Mouse (Mus musculus) common myeloid progenitor, adult 5-6 weeks (primary cell): Measurements from ENCODE around the gene Acvr1. TPM values are rescaled to one million over a fixed set of nuclear protein-coding genes. Genes with fewer than 3 reads are reported as not detected.

Experiments used
- ATAC-seq: replicated peaks from 2 replicates; pipeline ENCODE4 v1.8.0; 2016; ENCODE audit warnings: low read depth, mild to moderate bottlenecking, moderate TSS enrichment, inconsistent platforms; ENCODE audit not compliant: poor library complexity, severe bottlenecking
- total RNA-seq: library from RNA; stranded (forward); fragments of 200-1000, 187-1606 nt; gene quantifications from 2 replicates; pipeline ENCODE4 v1.2.3, GENCODE M21; 2017

Acvr1 gene
- total RNA-seq, 1 experiment from 2014 or later, result 3.0 TPM

DNA sequence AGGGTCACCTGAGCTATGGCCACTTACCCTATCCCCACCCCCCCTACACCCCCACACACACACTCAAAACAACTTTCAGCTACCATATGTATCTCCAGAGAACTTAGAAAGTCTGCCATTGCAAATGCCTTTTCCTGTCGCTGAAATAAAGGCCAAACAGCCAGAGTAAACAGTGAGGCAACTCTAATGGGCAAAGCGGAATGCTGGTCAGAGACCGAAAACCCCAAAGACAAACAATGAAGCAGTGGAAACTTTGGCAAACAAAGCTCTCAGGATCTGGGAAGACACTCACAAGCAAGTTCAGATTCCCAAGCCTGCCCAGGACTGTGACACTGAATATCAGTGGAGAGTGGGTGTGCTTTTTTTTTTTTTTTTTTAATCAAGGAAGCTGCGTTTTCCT, 4.8 kb downstream of the Acvr1 start:
- no peak for ATAC-seq

DNA sequence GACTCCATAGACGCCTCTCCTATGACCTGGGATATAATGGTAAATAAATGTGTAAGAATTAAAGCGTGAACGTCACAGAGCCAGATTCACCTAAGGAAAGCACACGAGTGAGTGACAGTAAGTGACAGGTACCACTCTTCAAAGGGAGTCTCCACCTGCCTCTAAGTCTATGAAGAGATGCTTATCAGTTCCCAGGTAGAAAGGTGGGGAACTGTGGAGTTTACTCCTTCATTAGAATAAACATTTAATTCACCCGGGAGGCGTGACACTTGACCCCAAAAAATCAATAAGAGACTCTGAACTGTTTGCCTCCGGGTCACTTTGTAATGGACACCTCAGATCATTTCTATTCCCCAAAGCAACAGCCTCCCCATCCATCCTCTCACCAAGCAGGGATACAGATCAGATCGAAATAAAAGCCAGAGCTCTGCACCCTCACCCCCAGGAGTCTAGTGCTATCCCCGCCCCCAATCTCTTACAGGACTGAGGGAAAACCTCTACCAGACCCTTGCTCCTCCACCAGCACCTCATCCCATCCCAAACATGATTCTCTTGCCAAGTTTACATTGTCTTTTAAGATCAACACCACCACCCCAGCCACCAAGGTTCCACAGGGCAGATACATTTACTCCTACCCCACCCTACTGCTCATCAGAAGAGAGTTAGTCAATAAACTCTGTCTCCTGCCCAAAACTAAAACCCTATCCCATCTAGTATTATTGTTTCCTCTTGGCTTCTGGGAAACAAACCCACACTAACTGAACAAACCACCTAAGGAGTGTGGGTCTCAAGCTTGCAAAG, 9.7 kb downstream of the Acvr1 start:
- ATAC-seq, result no peak

DNA sequence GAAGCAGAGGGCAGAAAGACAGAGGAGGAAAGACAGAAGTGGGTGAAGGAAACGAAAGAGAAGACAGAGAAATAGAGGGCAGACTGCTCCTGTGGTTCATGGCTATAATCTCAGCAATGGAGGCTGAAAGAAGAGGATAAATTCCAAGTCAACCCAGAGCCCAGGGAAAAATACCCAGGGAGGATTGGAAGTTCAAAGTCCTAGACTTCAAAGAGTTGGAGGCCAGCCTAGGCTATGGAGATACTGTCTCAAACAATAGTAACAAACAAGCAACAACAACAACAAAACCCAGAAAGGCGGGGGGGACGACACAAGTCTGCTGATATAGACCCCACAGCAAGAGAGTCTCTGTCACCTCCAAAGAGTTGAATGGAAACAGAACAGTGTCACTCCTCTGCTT, 14.7 kb downstream of the Acvr1 start:
- ATAC-seq, result no peak

DNA sequence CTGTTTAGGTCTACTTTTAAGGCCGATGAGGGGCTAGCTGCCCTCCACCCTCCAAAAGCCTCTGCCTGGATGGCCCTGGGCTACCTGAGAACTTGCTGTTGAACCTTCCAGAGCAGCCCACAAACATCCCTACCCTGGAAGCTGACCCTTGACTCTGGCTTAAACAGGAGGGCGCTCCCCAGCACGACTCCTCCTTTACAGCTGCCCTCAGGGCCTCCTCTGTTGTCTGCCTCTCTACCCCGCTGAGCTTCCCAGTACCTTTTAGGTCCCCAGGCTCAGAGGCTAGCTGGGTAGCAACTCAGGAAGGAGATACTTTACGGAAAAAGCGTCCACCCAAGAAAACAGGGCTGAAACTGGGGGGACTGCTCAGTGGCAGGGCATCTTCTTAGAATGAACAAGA, 15.1 kb downstream of the Acvr1 start:
- no peak for ATAC-seq

DNA sequence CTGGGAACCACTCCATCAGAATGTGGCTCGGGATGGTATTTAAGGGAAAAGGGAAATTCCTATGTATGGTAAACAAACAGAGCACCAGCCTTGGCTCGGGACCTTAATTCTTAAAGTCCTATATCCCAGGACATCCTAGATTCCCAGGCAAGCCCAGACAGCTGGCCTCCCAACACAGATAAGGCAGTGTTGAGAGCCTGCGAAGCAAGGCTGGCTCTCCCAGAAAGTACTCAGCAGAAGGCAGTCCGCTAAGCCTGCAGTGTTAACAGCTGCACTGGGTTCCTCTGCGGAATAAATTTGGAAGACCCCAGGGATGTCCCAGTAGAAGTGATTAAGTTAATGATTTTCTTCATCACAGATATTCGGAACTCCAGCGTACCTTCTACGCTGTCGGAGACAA, 16.5 kb downstream of the Acvr1 start:
- no peak for ATAC-seq

DNA sequence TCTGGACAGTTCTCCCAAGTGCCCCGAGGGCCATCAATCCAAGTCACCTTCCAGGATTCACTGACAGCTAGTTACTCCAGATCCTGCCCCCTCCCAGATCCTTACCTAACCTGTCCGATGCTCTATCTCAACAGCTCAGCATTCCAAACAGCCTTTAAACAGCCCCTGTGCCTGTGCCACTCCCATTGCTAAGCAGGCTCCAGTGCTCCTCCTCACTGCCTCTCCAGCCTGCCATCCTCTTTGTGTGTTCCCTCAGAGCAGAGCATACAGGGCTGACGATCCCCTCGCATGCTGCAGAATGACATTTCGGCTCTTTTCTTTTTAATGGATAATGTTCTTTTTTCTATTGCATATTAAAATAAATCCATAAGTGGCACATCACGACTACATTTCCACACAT, 17.0 kb downstream of the Acvr1 start:
- no peak for ATAC-seq

DNA sequence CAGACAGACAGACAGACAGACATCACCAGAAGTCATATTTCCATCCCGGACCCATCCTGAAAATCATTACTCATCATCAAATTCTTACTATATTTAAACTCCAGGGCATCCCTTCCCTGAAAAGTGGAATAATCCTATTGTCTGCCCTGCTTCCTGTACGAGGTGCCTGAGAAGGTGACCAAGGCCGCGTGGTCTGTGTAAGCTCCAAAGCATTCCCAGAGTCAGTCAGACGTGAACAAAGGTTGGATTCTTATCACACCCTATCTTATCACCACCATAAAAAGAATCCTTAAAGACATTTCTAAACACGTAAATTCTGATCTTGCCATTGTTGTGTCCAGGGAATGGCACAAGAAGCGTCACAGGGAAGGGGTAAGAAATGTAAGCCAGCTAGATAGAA, 18.0 kb downstream of the Acvr1 start:
- no peak for ATAC-seq

DNA sequence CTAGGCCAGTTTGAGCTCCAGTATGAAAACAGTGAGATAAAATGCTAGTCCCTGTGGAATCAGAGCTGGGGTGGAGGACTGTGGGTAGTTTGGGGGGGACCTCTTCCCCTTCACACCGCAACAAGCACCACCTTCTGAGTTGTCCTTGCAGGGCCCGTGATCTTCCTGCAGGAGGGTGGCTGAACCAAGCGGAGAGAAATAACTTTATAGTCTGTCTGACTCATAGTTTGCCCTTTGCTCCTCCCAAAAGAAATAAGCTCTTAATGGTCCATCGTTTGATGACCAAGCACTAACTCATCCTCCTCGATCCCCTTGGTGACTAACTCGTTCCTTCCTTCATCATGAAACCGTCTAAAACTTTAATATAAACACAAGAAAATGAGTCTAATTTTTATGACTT, 20.7 kb downstream of the Acvr1 start:
- no peak for ATAC-seq

DNA sequence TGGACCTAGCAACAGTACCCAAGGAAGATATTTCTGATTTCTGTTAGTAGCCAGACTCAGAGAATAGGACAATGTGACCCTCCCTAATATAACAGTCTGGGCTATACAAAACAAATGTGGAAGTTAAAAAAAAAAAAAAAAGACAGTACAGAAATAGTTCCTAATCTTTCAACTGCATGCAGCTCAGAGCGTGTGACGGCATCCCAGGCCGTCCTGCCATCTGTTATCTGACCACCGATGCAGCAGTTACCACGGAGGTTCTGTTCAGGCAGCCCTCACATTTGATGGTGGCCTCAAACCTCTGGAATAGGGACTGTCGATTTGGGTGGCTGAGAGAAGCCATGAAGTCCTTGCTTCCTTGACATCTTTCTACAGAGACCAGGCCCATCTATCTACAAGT, 22.6 kb downstream of the Acvr1 start:
- ATAC-seq, result peak; percentile 93

DNA sequence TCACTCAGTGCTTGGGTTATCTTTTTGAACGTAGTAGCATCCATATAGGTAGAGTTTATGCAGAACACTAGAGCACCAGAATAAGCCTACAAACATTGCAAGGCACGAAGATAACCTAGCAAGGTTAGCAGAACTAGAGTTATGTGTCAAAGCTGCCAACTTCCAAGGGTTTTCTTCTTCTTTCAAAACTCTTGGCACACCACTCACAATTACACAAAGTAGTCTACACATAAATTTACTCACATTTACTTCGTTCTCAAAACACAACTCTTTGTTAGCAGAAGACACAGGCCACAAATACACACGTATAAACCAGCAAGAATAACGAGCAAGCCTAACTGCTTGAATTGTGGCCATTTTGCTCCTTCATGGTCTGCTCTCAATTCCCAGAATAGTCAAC, 23.7 kb downstream of the Acvr1 start:
- no peak for ATAC-seq

DNA sequence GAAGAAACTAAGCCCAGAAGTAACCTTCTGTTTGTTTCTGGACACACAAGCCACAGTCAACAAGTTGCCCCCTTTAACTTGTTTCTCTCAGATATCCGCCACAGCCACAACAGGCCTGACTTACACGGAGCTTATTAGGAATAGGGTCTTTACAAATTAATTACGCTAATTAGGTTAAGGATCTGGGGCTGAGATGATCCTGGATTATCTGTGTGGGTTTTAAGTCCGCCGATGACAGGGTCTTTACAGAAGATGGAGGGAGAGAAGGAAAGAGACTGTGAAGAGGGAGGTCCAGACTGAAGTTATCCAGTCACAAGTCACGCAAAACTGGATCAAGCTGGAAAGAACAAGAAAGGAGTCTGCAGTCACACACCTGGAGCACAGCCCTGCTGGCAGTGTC, 28.8 kb downstream of the Acvr1 start:
- ATAC-seq, result no peak

DNA sequence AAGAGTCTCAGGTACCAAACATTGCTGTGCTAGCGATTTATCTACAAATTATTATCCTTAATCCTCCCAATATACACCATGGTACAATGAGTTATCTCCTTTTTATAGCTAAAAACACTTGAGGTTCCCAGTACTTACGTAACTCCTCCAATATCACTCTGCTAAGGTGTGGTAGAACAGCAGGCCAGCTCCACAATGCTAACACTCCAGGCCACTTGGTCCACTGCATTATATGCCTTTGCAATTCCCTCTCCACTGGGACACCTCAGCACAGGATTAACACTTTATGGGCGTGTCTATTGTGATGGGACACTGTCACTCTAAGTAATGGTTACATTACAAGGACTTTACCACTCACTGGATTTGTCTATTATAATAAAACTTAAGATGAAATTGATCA, 30.2 kb downstream of the Acvr1 start:
- ATAC-seq, result no peak

DNA sequence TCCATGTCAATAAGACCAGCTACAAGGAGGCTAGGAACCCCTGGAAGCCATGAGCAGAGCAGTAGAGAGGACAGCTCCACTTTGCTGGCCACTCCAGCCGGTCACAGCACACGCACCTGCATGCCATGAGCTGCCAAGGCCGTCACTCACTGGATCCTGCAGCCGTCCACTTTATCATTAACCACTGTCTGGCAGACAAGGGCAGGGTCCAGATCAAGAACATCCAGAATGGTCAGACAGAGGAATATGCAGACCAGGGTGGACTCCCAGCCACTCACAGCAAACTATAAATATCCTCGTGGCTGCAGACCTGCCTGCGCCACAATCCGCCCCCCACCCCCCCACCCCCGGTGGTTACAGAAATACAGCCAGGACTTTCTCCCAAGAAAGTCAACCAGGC, 31.7 kb downstream of the Acvr1 start:
- ATAC-seq, result no peak

DNA sequence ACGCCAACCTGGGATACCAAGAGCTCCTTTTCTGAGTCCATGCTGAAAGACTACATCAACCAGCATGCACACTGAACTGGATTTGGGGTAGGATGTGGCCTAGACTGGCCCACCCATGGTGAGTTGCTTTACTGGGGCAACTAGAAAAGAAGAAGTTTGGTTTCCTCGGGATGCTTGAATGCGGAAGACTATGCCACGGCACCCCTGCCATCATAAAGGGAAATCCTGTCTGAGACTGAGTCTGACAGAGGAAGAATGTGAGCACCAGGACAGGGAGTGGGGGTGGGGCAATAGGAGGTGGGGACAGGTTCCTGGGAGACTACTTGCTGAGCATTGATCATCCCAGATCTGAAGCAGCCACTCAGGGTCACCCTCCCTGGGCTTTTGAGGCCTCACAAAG, 32.6 kb downstream of the Acvr1 start:
- ATAC-seq, result peak; percentile 81

DNA sequence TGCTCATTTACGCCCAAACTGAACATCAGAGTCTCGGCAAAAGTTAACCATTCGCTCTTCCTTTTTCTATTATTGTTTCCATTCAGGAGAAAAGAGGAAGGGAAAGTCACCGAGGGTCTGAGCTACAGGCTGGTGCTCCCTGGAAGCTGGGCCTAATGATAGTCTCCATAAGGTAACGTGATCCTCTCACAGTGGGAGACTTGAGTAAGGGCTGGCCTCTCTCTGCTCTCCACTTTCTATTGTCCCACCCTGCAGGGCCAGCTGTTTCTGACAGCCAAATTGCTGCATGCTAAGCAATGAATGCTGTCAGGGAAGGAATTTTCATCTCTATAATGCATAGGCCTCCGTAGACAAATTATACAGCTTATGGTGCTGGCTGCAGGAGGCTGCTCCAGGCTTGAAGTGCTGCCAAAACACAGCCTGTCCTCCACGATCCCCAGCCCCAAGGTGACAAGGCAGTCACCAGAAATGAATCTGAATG, 33.4 kb downstream of the Acvr1 start:
- ATAC-seq, result peak; percentile 67

DNA sequence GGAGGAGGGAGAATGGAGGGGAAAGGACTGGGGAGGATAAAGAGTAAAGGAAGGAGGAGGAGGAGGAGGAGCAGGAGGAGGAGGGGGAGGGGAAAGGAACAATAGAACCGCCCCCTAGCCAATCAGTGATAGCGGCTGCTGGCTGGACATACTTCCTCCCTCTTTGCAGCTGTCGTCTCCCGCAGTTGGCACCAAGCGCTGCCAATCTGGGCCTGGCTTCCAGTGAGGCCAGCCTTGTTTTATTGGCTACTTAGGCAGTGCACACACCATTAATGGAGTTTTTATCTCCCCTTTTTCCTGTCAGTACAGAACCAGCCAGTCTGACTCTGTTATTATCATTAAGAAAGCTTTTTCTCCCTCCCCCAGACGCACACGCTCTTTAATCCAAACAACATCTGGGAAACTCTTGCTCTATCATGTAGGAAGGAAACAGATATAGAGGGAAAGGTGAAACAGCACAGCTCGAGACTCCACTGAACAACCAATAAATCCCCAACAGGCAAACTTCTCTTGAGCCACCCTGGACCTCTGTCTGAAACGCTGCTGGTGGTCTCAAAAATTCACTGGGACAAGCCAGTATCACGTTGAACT, 34.6 kb downstream of the Acvr1 start:
- peak; percentile 70 for ATAC-seq

DNA sequence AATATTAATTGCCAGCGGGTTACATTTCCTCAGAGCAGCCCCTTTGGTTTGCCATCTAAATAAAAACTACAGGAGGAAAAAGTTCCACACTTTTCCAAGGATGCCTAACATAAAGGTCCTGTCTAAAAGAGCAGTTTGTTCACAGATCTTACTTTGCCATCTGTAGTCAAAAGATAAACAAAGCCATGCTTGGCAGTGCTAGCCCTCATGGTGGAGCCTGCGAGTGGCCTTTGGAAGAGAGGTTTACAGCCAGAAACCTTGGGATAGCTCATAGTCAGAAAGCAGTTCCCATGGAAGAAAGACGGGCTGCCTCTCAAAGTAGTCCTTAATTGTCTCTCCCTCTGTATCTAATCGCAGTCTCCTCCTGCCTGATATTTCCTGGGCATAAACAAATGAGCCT, 36.4 kb downstream of the Acvr1 start:
- no peak for ATAC-seq

DNA sequence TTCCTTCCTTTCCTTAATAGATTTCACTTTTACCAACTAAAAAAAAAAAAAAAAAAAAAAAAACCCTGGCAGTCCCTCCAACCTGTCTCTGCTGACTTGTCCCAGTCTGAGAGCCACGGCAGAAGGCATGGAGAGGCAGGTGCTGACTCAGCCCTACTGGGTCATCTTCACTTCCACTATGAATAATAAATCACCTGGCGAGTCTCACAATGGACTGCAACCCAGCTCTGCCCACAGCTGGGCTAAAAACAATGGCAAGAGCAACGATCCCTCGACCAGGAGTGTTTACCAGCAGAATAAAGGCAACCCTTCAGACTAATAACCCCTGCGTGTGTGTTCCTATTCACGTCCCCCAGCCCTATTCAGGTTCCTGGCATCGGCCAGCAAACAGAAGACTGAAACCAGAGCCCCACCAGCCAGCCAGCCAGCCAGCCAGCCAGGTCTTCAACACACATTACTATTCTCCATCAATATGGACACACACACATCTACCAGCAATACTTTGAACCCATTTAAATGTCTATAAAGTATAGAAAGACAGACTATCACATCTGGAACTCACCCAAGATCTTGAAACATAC, 37.0 kb downstream of the Acvr1 start:
- ATAC-seq, result no peak

DNA sequence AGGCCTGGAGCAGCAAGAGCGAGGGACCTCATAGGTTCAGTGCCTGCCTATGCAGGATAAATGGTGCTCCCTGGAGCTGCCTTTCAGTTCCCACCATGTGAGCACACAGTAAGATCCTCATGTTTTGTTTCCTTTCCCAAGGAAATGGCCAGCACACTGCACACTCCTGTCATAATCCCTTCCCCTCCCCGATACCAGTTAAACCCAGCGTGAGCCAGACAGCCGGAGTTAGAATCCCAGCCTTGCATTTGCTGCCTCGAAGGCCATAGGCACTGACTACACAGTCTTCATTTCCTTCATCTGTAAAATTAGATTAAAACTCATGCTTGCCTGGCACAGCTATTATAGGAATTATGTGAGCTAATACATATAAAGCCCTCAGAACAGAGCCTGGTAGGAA, 37.6 kb downstream of the Acvr1 start:
- ATAC-seq, result no peak

DNA sequence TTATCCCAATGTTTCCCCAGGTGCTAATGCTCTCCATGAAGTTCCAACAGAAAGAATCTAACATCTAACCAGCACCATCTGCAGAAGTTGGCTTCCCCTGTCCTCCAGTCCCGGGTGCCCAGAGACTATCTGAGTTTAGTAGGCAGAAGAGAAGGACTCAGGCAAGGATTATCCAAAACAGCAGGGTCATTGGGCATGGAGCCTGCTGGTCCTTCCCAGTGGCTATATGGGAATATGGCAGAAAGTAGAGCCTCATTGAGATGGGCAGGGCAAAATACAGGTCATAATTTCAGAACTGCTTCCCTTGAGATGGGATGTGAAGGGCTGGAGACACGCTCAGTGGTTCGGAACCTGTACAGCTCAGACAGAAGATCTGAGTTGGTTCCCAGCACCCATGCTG, 39.2 kb downstream of the Acvr1 start:
- ATAC-seq, result no peak

DNA sequence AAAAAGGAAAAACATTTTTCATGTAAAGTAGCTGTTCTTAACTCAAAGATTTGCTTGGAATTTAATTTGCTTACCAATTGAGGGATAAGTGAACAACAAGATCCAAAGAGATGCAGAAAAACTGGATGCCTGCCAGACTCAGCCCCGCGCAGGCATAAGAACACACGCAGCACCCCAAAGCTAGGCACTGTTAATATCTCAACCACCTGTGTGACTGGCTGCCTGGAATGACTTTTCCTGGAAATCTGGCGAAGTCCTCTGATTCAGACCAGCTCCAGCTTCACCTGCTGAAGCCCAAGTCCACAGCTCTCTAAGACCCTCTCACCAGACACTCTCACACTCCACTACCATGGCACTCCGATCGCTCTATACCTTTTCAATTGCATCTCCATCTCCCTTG, 42.6 kb downstream of the Acvr1 start:
- no peak for ATAC-seq

DNA sequence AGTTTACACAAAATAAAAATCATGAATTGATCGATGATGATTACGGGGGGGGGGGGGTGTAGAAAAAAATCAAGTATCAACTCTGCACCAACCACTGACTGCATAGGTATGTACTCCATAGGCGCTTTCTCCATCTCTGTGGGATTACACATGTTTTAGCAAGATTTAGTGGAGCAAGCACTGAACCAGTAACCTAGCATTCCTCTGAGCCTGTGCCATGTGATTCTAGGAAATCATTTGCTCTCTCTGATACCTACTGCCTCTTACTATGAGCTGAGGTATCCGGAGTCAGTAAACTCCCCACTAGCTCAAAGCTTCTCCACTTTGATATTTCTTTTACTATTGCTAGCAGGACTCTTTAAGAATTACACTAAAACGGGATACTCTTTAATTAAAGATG, 43.1 kb downstream of the Acvr1 start:
- ATAC-seq, result no peak
